Mouse (Mus musculus) splenic B cell, adult 2 months (primary cell): ENCODE results near the gene Cntnap5a.

ENCODE experiments used
- DNase-seq: peaks from one replicate; pipeline ENCODE4 v3.0.0-alpha.2; 2011; ENCODE audit warnings: low read depth, low spot score
- H3K27me3 ChIP-seq: 2 replicates; pipeline ENCODE4 v1.6.1; 2012; ENCODE audit warnings: mild to moderate bottlenecking, low read length, moderate library complexity, mixed read lengths; ENCODE audit not compliant: control insufficient read depth, poor library complexity, insufficient read depth, severe bottlenecking
- H3K36me3 ChIP-seq: 2 replicates; pipeline ENCODE4 v1.6.1; 2012; ENCODE audit warnings: mild to moderate bottlenecking, low read length, moderate library complexity, mixed read lengths; ENCODE audit not compliant: control insufficient read depth, poor library complexity, insufficient read depth, severe bottlenecking

Gene Cntnap5a

DNA sequence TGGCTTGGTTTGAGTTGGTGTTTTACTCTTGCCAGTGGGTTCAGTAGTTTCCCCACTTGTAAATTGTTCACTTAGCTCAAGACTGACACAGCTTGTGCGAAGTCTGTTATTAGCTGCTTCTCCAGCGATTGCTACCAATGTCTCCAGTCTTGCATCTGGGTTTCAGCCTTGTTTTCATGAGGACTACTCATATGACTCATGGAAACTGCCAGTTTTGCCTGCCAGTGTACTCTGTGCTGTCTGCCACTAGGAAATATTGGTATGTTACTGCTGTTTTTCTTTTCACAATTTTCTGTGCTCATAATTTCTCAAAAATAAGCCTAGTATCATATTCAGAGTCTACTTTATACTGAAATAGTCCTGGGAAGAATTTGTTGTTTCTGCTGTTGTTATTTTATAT, 272.0 kb downstream of the Cntnap5a start:
- no peaks in the 10 kb centered on the region for H3K36me3 ChIP-seq
- DNase-seq, result no peak
- no peaks in the 10 kb centered on the region for H3K27me3 ChIP-seq

GRCm38 (mm10) chr1:115964993-115965575, 280.5 kb downstream of the Cntnap5a start:
- no peaks in the 10 kb centered on the region for H3K36me3 ChIP-seq
- H3K27me3 ChIP-seq, result no peaks in the 10 kb centered on the region

DNA sequence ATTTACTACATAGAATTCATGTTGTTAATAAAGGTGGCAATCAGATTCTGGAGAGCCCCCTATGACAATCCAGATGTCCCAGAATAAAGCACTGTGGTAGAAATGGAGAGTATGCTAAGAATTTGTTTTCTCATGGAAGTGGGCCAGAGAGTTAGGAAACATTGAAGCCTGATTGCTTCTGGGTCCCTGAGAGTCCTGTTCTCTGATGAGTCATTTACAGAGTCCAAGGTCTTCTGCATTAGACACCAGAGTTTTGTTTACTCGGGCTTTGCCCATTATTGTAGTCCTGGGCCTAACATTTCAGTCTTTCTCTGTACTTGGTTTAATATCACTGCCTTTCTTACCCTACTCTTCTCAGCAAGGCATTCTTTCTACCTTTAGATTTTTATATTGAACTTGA, 305.6 kb downstream of the Cntnap5a start:
- Histone ChIP-seq H3K27me3 (no peaks in the 10 kb centered on the region), H3K36me3 (no peaks in the 10 kb centered on the region)

More at GRCm38 (mm10) chr1:115964993-115965575, 280.5 kb downstream of the Cntnap5a start:
- no peak for DNase-seq

DNA sequence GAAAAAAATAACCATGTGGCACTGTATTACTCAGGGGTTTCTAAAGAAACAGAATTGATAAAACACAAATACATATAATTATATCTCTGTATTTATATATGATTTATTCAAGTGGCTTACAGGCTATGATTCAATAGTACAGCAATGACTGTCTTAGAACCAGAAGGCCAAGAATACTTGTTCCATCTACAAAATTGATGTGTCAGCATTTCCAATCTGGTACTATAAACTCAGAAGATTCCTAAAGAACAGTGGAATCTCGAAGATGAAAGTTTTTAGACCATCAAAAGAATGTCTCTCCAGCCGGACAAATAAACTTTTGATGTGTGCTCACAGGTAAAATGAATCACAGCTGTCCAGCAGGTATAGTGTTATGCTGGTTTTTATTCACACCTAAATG, 331.2 kb downstream of the Cntnap5a start:
- H3K36me3 ChIP-seq, result no peaks in the 10 kb centered on the region
- H3K27me3 ChIP-seq, result no peaks in the 10 kb centered on the region
- no peak for DNase-seq

More for the DNA sequence above, 305.6 kb downstream of the Cntnap5a start:
- DNase-seq, result no peak

DNA sequence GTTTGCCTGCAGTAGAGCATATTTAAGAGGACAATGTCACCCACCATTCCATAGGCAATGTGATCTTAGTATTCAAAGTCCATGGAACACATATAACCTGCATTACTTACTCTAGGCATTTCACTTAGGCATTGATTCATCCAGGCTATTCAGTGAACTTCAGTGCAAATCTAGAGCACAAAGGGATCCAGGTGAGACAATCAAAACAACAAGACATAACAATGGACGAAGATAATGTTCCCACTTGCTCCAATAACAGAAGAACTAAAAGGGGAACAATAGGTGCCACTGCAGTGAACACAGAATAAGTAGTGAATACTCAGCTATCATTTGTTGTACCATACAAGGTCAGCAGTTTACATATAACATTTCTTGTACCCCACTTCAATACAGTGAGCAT, 345.1 kb downstream of the Cntnap5a start:
- DNase-seq, result no peak
- no peaks in the 10 kb centered on the region for H3K36me3 ChIP-seq
- H3K27me3 ChIP-seq, result no peaks in the 10 kb centered on the region

GRCm38 (mm10) chr1:116035897-116036296, 351.3 kb downstream of the Cntnap5a start:
- Histone ChIP-seq H3K27me3 (no peaks in the 10 kb centered on the region), H3K36me3 (no peaks in the 10 kb centered on the region)
- no peak for DNase-seq

GRCm38 (mm10) chr1:116036894-116037293, 352.3 kb downstream of the Cntnap5a start:
- no peaks in the 10 kb centered on the region for H3K36me3 ChIP-seq
- no peaks in the 10 kb centered on the region for H3K27me3 ChIP-seq
- DNase-seq, result no peak

- no peak for DNase-seq
- Histone ChIP-seq H3K27me3 (no peaks in the 10 kb centered on the region), H3K36me3 (no peaks in the 10 kb centered on the region)
Observed at GRCm38 (mm10) chr1:116044083-116044482, 359.5 kb downstream of the Cntnap5a start.

DNA sequence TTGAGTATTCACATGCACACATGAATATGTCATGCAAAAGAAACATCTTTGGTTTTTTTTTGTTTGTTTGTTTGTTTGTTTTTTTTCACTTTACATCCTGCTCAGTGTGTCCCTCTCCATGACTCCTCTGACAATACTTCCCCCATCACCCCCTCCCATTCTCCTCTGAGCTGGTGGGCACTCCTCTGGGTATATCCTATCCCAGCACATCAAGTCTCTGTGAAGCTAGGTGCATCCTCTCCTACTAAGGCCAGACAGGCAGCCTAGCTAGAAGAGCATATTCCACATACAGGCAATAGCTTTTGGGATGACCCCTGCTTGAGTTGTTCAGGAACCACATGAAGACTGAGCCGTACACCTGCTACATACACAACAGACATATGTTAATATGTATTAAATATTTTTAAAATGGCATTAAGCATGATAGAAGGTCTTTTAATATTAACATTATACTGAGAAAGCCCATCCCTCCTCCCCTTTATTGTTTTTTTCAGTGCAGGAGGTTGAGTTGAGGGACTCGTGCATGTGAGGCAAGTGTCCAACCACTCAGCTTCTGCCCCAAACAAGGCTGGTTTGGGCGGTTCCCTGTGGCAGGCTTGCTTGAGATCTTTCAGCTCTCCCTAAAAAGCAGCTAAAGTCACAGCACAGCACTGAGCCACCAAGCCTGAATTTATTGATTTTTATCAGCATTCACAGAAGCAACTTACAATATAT, 422.6 kb downstream of the Cntnap5a start:
- no peaks in the 10 kb centered on the region for H3K27me3 ChIP-seq
- H3K36me3 ChIP-seq, result no peaks in the 10 kb centered on the region
- DNase-seq, result no peak

DNA sequence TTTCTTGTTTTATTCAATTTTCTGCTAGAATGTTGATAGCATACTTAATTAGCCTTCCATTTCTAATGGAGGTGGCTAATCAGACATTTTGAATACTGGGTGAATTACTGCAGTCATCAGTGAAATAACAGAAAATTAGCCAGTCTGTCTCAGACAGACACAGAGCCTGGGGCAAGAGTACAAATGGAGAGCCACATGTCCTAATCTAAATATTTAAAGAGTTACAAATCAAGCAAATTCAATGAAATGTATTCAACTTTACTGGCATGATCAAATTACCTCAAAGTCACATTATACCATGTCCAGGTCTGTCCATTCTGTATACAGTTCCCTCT, 423.1 kb downstream of the Cntnap5a start:
- DNase-seq, result no peak
- Histone ChIP-seq H3K36me3 (no peaks in the 10 kb centered on the region), H3K27me3 (no peaks in the 10 kb centered on the region)

DNA sequence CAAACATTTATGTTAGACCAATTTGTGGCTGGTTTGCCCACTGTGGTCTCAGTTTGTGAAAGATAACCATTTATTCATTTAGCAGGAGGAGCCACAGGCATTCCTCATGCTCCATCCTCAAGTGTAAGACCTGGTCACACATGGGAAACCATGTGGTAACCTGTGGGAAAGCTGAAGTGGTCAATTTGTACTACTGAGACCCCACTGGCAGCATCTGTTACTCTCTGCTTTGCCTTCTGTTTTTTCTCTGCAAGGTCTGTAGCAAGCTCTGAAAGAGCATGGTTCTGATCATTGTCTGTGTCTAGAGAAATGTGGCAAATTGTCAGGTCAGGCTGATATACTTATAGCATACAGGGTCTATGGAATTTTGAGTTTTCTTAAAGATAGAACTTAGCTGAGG, 423.8 kb downstream of the Cntnap5a start:
- no peak for DNase-seq
- no peaks in the 10 kb centered on the region for H3K36me3 ChIP-seq

DNA sequence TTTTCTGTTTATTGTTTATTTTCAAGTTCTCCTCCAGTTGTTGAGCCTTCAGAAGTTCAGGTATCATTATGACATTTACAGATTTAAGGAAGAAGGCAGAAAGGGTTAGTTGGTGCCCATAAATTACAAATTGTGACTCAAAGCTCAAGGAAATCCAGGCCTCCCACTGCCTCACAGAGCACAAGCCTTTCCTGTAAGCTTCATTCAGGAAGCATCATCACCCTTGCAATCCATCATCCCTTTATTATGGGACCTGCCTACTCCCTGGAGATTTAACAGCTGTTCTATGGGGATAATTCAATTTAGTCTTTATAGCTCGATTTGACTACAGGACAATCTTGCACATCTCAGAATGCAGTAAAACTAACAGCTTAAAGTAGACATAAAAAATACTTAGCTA, 441.2 kb downstream of the Cntnap5a start:
- Histone ChIP-seq H3K27me3 (no peaks in the 10 kb centered on the region), H3K36me3 (no peaks in the 10 kb centered on the region)
- no peak for DNase-seq

More for the DNA sequence above, 423.8 kb downstream of the Cntnap5a start:
- H3K27me3 ChIP-seq, result no peaks in the 10 kb centered on the region

DNA sequence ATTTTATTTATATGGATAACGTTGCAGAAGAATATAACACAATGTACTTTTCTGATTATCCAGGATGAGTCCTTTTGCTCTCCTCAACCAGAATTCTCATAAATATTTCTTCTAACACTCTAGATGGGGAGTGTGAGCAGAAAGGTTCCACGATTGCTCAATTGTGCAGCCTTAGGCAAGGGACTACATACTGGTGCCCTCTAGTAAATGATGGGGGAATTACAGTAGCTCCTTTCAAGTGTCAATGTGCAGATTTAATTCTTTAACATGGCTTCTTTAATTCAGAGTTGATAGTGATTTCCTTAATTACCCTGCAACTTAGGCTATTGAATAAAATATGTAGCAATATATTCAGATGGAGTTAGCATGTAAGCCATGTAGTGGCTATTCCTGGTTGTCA, 442.5 kb downstream of the Cntnap5a start:
- no peak for DNase-seq
- H3K36me3 ChIP-seq, result no peaks in the 10 kb centered on the region
- no peaks in the 10 kb centered on the region for H3K27me3 ChIP-seq

DNA sequence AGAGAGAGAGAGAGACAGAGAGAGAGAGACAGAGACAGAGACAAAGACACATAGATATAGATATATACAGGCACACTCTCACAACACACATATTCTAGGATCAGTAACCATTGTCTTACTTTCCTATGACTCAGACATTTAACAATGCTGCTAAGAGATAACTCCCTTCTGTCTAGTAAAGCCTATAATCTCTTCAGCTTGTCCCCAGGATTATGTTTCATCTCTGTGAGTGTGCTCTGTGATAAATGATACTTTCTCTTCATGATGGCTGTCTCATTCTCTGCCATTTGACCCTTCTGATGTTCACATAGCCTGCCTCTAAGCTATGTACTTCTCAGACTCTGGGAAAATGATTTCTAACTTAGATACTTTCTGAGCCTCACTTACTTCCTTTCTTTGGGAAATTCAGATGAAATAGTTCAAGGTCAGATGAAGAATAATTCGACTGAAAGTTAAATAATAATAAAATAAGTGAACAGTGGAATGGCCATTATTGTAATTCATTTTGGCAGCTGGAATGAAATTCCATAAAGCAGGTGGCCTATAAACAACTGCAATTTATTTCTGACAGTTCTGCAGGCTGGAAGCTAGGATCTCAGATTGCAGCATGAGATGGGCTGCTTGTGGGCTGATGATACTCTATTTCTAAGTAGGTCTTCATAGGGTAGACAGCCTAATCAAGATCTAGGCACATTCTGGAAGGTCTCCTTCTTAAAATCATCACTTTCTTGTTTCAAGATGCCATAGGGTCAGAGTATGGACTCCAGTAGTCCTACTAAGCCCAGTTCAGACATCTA, 444.1 kb downstream of the Cntnap5a start:
- Histone ChIP-seq H3K27me3 (no peaks in the 10 kb centered on the region), H3K36me3 (no peaks in the 10 kb centered on the region)
- DNase-seq, result no peak

DNA sequence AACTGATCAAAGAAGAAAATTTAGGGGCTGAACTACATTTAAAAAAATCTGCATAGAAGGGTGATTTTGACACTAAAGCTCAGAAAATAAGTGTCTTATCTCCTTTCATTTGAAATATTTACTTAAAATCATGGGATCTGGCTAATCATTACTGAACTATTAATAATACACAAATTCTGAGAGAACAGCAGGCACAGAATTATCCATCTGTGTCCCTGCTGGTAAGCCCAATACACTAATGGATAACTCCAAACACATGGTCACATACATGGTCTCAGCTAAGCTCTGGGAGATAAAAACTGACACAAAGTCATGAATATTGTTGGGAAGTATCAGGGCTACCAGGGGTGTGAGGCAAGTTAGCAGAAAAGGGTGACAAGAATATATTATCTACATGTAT, 447.9 kb downstream of the Cntnap5a start:
- Histone ChIP-seq H3K36me3 (no peaks in the 10 kb centered on the region), H3K27me3 (no peaks in the 10 kb centered on the region)
- DNase-seq, result no peak
